Mouse (Mus musculus) embryonic facial prominence, embryonic 12.5 days (tissue): ENCODE data around the gene Crim1. TPM values are rescaled to one million over a fixed set of nuclear protein-coding genes. Genes with fewer than 3 reads are reported as not detected.
"Not testable (repeated sequence)": the region's sequence is repeated elsewhere in the genome, so short reads cannot be mapped to it uniquely, and the experiment has no call there.

Source experiments
- ATAC-seq: fragments of 200-750 bp; cut with Nextera tagmentation; 2 replicates; pipeline ENCODE4 v1.8.0; 2017; ENCODE audit not compliant: insufficient number of reproducible peaks, insufficient read depth, low FRiP score, low TSS enrichment
- H3K27ac ChIP-seq: fragments of 300-500 bp; sonication (generic); 2 replicates; pipeline ENCODE4 v1.5.1; 2016; ENCODE audit warnings: mild to moderate bottlenecking
- H3K27me3 ChIP-seq: fragments of 300-500 bp; sonication (generic); 2 replicates; pipeline ENCODE4 v1.6.1; 2016; ENCODE audit warnings: mild to moderate bottlenecking, moderate library complexity
- H3K36me3 ChIP-seq: fragments of 300-500 bp; sonication (generic); 2 replicates; pipeline ENCODE4 v1.6.1; 2016; ENCODE audit warnings: mild to moderate bottlenecking
- H3K4me1 ChIP-seq: fragments of 300-500 bp; sonication (generic); 2 replicates; pipeline ENCODE4 v1.6.1; 2016
- H3K4me2 ChIP-seq: fragments of 300-500 bp; sonication (generic); replicated peaks from 2 replicates; pipeline ENCODE4 v1.6.1; 2016; ENCODE audit warnings: mild to moderate bottlenecking, moderate library complexity
- H3K4me3 ChIP-seq: fragments of 300-500 bp; sonication (generic); 2 replicates; pipeline ENCODE4 v1.5.1; 2016; ENCODE audit warnings: mild to moderate bottlenecking
- H3K9ac ChIP-seq: fragments of 300-500 bp; sonication (generic); 2 replicates; pipeline ENCODE4 v1.6.1; 2016; ENCODE audit warnings: mild to moderate bottlenecking, moderate library complexity
- H3K9me3 ChIP-seq: fragments of 300-500 bp; sonication (generic); 2 replicates; pipeline ENCODE4 v1.6.1; 2016; ENCODE audit warnings: mild to moderate bottlenecking, moderate library complexity
- WGBS: fragments of 180-500 bp; shearing (Covaris S2); methylation state at CpG from one replicate; pipeline ENCODE4 v1.1.7; 2016; 5-methylcytosine and 5-hydroxymethylcytosine counted together
- polyA plus RNA-seq: library from polyadenylated mRNA; unstranded; fragments of >200 nt; fragmentation: Nextera tagmentation; extraction: Ambion mirVana; gene quantifications from 2 replicates; pipeline ENCODE4 v1.2.1, GENCODE M21; 2016

Crim1 gene
- polyA plus RNA-seq, 1 experiment from 2014 or later = 5.9 TPM

- 92% methylated on average over 12 of the region's 12 CpGs for WGBS
- H3K27ac ChIP-seq = no peak overlapping the region
- no peaks in the 10 kb centered on the region for H3K27me3 ChIP-seq
- H3K9ac ChIP-seq = no peak overlapping the region
- no peak for ATAC-seq
- H3K4me2 ChIP-seq = no peak overlapping the region
- H3K9me3 ChIP-seq = no peaks in the 10 kb centered on the region
- H3K36me3 ChIP-seq = 0 out of 2 replicates have a peak, but pooled peaks cover 4% of the 10 kb centered on the region
- no peak overlapping the region for H3K4me3 ChIP-seq
- H3K4me1 ChIP-seq = peaks cover 5% of the 10 kb centered on the region; the same call in 1 of the 2 replicates
Observed at GRCm38 (mm10) chr17:78236126-78236525, 36.1 kb downstream of the Crim1 start.

DNA sequence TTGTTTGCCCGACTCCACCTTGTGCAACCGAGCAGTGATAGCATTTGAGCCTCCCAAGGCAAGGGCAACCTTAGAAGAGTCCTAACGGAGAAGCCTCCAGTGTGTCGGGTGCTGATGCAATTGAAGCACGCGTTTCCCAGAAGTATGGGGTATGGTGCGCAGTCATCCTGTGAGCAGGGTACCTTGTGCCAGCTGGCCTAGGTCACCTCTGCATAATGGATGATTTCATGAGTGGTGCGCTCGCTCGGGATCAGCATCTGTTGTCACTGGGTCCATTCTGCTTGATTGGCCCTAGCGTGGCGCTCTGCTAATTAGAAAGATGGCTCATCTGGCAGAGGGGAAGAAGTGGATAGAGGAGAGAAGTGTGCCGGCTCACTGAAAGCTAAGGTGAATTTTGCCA lies 37.9 kb downstream of the Crim1 start:
- no peak overlapping the region for H3K4me3 ChIP-seq
- H3K4me2 ChIP-seq = no peak overlapping the region
- H3K27ac ChIP-seq = no peak overlapping the region
- H3K4me1 ChIP-seq = peaks cover under 1% of the 10 kb centered on the region; the same call in 1 of the 2 replicates
- H3K36me3 ChIP-seq = 0 out of 2 replicates have a peak, but pooled peaks cover 4% of the 10 kb centered on the region
- 90% methylated on average over 13 of the region's 13 CpGs for WGBS
- no peaks in the 10 kb centered on the region for H3K27me3 ChIP-seq
- H3K9ac ChIP-seq = no peak overlapping the region
- H3K9me3 ChIP-seq = no peaks in the 10 kb centered on the region
- ATAC-seq = no peak

DNA sequence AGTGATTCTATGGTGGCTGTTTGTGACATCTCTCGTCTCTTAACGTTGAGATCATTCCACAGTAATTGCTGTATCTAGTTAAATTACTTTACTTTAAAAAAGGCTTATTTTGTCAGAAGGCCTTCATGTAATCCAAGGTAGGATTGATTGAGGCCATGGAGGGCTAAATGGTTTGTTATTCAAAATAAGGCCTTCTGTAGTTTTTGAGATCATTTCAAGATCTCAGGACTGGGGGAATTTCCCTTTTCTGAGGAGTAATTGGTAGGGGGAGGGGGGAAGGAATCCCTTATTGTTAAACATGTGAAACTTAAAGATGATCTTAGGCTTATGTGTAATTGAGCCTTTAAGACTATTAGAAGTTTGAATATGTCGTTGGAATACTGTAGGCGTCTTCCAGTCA lies 40.1 kb downstream of the Crim1 start:
- no peak overlapping the region for H3K4me2 ChIP-seq
- no peak overlapping the region for H3K27ac ChIP-seq
- ATAC-seq = no peak
- H3K9me3 ChIP-seq = no peaks in the 10 kb centered on the region
- H3K36me3 ChIP-seq = 0 out of 2 replicates have a peak, but pooled peaks cover 4% of the 10 kb centered on the region
- no peak overlapping the region for H3K4me3 ChIP-seq
- 74% methylated on average over 4 of the region's 4 CpGs for WGBS
- H3K9ac ChIP-seq = no peak overlapping the region
- peaks cover 4% of the 10 kb centered on the region; the same call in 1 of the 2 replicates for H3K4me1 ChIP-seq
- H3K27me3 ChIP-seq = no peaks in the 10 kb centered on the region

GRCm38 (mm10) chr17:78241238-78241637 lies 41.2 kb downstream of the Crim1 start:
- Histone ChIP-seq H3K4me2 (no peak overlapping the region), H3K36me3 (0 out of 2 replicates have a peak, but pooled peaks cover 4% of the 10 kb centered on the region), H3K9me3 (no peaks in the 10 kb centered on the region), H3K4me3 (no peak overlapping the region), H3K9ac (no peak overlapping the region), H3K27ac (no peak overlapping the region), H3K27me3 (no peaks in the 10 kb centered on the region), H3K4me1 (peaks cover 11% of the 10 kb centered on the region; the same call in 1 of the 2 replicates)
- ATAC-seq = no peak
- 63% methylated on average over 7 of the region's 7 CpGs for WGBS

- WGBS = 60% methylated on average over 6 of the region's 6 CpGs
- Histone ChIP-seq H3K4me2 (no peak overlapping the region), H3K4me3 (no peak overlapping the region), H3K27ac (no peak overlapping the region), H3K9ac (no peak overlapping the region), H3K9me3 (no peaks in the 10 kb centered on the region), H3K27me3 (no peaks in the 10 kb centered on the region), H3K4me1 (peaks cover 21% of the 10 kb centered on the region; the same call in 1 of the 2 replicates), H3K36me3 (no peaks in the 10 kb centered on the region)
- ATAC-seq = no peak
Observed at GRCm38 (mm10) chr17:78244752-78245151, 44.7 kb downstream of the Crim1 start.

- Histone ChIP-seq H3K36me3 (no peaks in the 10 kb centered on the region), H3K4me2 (no peak overlapping the region), H3K4me1 (peaks cover 26% of the 10 kb centered on the region; the same call in 1 of the 2 replicates), H3K27ac (no peak overlapping the region), H3K9me3 (no peaks in the 10 kb centered on the region), H3K9ac (no peak overlapping the region), H3K4me3 (no peak overlapping the region), H3K27me3 (no peaks in the 10 kb centered on the region)
- ATAC-seq = no peak
- WGBS = 58% methylated on average over 4 of the region's 4 CpGs
Observed at GRCm38 (mm10) chr17:78245444-78245843, 45.4 kb downstream of the Crim1 start.

DNA sequence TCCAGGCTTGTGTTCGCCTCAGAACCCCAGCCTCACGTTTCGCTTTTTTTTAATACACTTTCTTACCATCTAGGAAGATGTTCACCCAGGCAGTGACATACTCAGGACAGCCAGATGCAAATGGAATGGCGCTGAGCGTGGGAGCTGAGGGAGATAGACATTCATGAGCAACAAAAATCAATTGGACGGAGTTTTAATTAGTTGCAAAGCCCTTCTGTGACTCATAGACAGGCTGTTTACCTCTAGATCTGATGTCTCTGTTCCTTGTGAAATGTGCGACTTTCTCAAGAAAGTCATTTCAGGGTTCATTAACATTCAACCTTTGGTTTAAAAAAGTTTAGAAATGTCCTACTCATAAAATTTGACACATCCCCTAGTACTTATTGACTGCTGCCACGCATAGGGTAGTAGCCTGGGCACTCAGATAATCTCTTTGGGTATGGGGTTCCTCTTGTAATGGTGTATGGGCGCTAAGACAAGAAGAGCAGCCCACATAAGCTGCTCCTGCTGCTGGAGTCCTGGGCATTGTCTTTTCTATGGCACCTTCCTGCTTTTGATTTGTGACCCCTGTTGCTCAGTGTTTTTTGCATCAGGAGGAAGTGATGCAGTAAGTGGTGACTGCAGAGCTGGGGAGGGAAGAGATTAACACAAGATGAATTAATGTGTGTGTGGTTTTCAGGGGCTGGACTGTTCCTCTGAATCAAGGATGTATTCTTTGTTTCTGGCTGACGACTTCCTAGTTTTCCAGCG lies 46.8 kb downstream of the Crim1 start:
- Histone ChIP-seq H3K27ac (0 out of 2 replicates have a peak overlapping the region, but pooled peaks have one; percentile 11), H3K36me3 (no peaks in the 10 kb centered on the region), H3K9ac (no peak overlapping the region), H3K4me2 (no peak overlapping the region), H3K4me1 (peaks cover 30% of the 10 kb centered on the region; the same call in 1 of the 2 replicates), H3K27me3 (no peaks in the 10 kb centered on the region), H3K4me3 (no peak overlapping the region), H3K9me3 (no peaks in the 10 kb centered on the region)
- no peak for ATAC-seq
- WGBS = 57% methylated on average over 11 of the region's 11 CpGs

- ATAC-seq = no peak
Observed at GRCm38 (mm10) chr17:78248197-78248596, 48.1 kb downstream of the Crim1 start.

DNA sequence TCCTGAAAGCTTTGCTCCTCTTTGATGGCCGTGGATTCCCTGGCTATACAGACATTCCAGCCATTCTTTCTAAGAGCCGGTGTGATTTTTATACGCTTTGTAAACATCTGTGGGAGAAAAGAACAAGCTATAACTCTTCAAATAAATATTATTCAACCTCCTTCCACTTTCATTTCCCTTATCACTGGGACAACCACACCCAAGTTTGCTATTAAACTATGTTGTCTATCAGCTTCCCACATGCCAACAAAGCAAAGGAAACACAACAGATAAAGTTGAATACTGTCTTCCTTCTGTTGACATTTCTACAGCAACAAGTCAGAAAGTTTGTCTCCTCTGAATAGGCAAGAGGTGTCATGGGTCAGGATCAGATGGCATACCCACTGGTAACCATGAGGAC lies 48.9 kb downstream of the Crim1 start:
- H3K9ac ChIP-seq = no peak overlapping the region
- no peaks in the 10 kb centered on the region for H3K36me3 ChIP-seq
- no peaks in the 10 kb centered on the region for H3K9me3 ChIP-seq
- H3K4me1 ChIP-seq = peaks cover 30% of the 10 kb centered on the region; the same call in 1 of the 2 replicates
- no peak for ATAC-seq
- 48% methylated on average over 3 of the region's 3 CpGs for WGBS
- H3K4me3 ChIP-seq = no peak overlapping the region
- no peaks in the 10 kb centered on the region for H3K27me3 ChIP-seq
- H3K27ac ChIP-seq = no peak overlapping the region
- H3K4me2 ChIP-seq = no peak overlapping the region

More at GRCm38 (mm10) chr17:78248197-78248596, 48.1 kb downstream of the Crim1 start:
- WGBS = 73% methylated on average over 5 of the region's 5 CpGs
- no peak overlapping the region for H3K9ac ChIP-seq
- no peaks in the 10 kb centered on the region for H3K27me3 ChIP-seq
- no peak overlapping the region for H3K4me2 ChIP-seq
- no peaks in the 10 kb centered on the region for H3K9me3 ChIP-seq
- peaks cover 30% of the 10 kb centered on the region; the same call in 1 of the 2 replicates for H3K4me1 ChIP-seq
- no peak overlapping the region for H3K4me3 ChIP-seq
- no peaks in the 10 kb centered on the region for H3K36me3 ChIP-seq
- no peak overlapping the region for H3K27ac ChIP-seq

DNA sequence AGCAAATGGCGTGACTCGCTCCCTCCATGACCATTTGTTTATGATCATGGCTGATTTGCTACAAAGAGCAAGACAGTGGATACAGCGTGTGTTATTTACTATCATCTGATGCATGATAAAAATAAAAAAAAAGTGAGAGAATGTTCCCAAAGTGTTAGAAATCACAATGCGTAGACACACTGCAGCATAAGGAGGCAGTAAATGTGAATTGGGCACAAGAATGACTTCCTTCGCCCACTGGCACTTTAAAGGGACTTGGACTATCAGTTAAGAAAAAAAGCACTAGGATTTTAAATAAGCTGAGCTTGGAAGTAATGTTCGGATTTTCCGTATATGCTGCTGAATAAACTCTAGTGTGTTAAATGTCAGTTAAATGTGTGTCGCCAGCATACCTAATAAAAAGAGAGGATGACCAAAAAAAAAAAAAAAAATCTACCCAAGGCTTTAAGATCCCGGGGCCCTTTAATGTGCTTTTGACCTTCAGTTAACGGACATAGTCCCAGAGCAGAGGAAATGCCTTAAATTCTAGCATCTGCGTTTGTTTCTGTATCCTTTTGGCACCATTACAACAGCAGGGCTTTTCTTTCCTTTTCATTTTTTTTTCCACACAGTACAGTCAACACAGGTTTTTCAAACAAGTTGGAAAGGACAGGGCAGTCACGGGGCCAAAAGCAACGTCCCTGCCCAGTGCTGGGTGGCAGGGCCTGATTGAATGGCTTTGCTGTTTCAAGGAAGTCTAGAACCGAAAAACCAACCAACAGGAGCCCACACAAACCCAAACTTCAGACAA lies 50.3 kb downstream of the Crim1 start:
- WGBS = 63% methylated on average over 14 of the region's 14 CpGs
- no peaks in the 10 kb centered on the region for H3K9me3 ChIP-seq
- no peak overlapping the region for H3K4me3 ChIP-seq
- H3K36me3 ChIP-seq = no peaks in the 10 kb centered on the region
- H3K4me1 ChIP-seq = peaks cover 29% of the 10 kb centered on the region; the same call in 1 of the 2 replicates
- H3K9ac ChIP-seq = no peak overlapping the region
- no peak overlapping the region for H3K4me2 ChIP-seq
- H3K27me3 ChIP-seq = no peaks in the 10 kb centered on the region
- no peak overlapping the region for H3K27ac ChIP-seq
- ATAC-seq = no peak

DNA sequence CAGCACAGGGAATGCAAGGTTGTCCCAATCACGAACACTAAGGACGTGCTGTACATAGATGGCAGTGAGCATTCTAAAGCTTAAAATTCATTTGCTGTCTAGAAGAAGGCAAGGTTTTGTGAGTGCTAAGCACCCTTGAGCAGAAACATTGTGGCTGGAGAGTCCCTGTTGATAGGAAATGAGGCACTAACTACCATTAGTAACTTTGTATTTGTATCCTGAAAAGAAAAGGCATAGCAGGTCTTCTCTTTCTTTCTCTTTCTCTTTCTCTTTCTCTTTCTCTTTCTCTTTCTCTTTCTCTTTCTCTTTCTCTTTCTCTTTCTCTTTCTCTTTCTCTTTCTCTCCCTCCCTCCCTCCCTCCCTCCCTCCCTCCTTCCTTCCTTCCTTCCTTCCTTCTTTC lies 53.5 kb downstream of the Crim1 start:
- H3K9ac ChIP-seq, ATAC-seq, H3K4me3 ChIP-seq, H3K4me2 ChIP-seq, H3K36me3 ChIP-seq, H3K27ac ChIP-seq, H3K9me3 ChIP-seq, H3K27me3 ChIP-seq: not testable (repeated sequence)
- peaks cover 21% of the 10 kb centered on the region; the same call in 1 of the 2 replicates for H3K4me1 ChIP-seq
- WGBS = 91% methylated on average over 2 of the region's 2 CpGs
